Mouse (Mus musculus): ENCODE measurements at regions not wholly inside any gene's neighbourhood (a gene's known extent, or its start where the extent isn't known, plus 50 kb on each side); places are given as distances from the start of the nearest gene placed in this dataset.
"Not testable (repeated sequence)": the region's sequence is repeated elsewhere in the genome, so short reads cannot be mapped to it uniquely, and the experiment has no call there.

DNA sequence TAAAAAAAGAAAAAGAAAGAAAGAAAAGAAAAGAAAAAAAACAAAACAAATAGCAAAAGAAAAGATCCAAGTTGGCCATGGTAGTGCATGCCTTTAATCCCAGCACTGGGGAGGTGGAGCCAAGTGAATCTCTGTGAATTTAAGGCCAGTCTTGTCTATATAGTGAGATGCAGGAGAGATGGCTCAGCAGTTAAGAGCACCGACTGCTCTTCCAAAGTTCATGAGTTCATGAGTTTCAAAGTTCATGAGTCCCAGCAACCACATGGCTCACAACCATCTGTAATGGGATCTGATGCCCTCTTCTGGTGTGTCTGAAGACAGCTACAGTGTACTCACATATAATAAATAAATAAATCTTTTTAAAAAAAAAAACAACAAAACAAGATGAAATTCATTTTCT, 130.3 kb downstream of the Zfp36l1 start:
- not testable (repeated sequence) for H3K4me3 ChIP-seq (ENCODE audit: low read depth, low read length); DNase-seq (ENCODE audit: low spot score)
- 63% methylated on average over 1 of the region's 1 CpGs for WGBS

DNA sequence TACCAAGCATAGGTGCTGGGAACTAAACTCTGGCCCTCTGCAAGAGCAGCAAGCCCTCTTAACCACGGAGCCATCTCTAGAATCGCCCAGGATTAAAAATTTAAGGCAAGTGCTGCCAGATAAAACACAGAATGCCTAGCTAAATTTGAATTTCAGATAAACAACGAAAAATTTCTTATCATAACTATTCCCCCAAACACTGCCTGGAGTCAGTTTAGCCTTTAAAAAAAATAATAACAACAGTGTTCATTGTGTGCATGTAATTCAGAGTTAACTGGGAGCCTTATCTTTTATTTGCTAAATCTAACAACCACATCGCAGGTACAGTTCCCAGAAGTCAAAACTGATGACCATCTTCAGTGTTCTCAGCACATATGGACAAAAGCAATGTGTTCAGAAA, 132.1 kb downstream of the Zfp36l1 start:
- no peak for ATAC-seq (ENCODE audit: insufficient number of reproducible peaks, low FRiP score, low TSS enrichment, low read depth)
- H3K9me3 ChIP-seq (ENCODE audit: control insufficient read depth, low read length) = no peaks in the 10 kb centered on the region; the same call in 1 of the 2 replicates
- WGBS = 89% methylated on average over 4 of the region's 4 CpGs

More for the DNA sequence above, 130.3 kb downstream of the Zfp36l1 start:
- not testable (repeated sequence) for H3K27ac ChIP-seq (replicated peaks; ENCODE audit: low read depth, low read length); H3K4me1 ChIP-seq (ENCODE audit: control insufficient read depth, insufficient read depth, low read length); H3K4me2 ChIP-seq (ENCODE audit: low read depth, severe bottlenecking); H3K27me3 ChIP-seq (ENCODE audit: control insufficient read depth, insufficient read depth, low read length); H3K9me3 ChIP-seq (ENCODE audit: control insufficient read depth, low read length); H3K36me3 ChIP-seq (ENCODE audit: control insufficient read depth, insufficient read depth, low read length); H3K9ac ChIP-seq (ENCODE audit: low read length); ATAC-seq (ENCODE audit: insufficient number of reproducible peaks, low FRiP score, low TSS enrichment, low read depth)

DNA sequence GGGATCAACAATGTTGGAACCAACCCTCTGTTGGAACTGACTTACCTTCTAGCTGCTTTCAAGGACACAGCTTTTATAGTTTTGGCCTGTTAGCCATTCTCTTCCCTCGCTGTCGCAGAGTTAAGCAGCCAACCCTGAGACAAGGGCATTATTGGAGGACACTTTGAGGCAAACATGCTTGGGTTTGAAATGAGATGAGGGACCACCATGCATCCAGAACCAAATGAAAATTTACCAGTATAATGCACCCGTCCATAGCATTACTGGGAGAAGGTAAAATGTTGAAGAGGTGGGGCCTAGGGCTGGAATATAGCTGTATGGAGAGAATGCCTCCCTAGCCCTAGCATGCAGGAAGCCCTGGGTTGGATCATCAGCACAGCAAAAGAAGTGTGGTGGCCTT, 135.7 kb downstream of the Zfp36l1 start:
- H3K4me2 ChIP-seq (ENCODE audit: low read depth, severe bottlenecking) = no peak overlapping the region
- 93% methylated on average over 3 of the region's 3 CpGs for WGBS

More for the DNA sequence above, 132.1 kb downstream of the Zfp36l1 start:
- Histone ChIP-seq H3K27me3 (ENCODE audit: control insufficient read depth, insufficient read depth, low read length) (no peaks in the 10 kb centered on the region), H3K4me1 (ENCODE audit: control insufficient read depth, insufficient read depth, low read length) (peaks cover under 1% of the 10 kb centered on the region), H3K4me3 (ENCODE audit: low read depth, low read length) (no peak overlapping the region), H3K9ac (ENCODE audit: low read length) (no peak overlapping the region), H3K36me3 (ENCODE audit: control insufficient read depth, insufficient read depth, low read length) (no peaks in the 10 kb centered on the region), H3K4me2 (ENCODE audit: low read depth, severe bottlenecking) (no peak overlapping the region), H3K27ac (replicated peaks; ENCODE audit: low read depth, low read length) (no peak overlapping the region)
- DNase-seq (ENCODE audit: low spot score) = no peak

DNA sequence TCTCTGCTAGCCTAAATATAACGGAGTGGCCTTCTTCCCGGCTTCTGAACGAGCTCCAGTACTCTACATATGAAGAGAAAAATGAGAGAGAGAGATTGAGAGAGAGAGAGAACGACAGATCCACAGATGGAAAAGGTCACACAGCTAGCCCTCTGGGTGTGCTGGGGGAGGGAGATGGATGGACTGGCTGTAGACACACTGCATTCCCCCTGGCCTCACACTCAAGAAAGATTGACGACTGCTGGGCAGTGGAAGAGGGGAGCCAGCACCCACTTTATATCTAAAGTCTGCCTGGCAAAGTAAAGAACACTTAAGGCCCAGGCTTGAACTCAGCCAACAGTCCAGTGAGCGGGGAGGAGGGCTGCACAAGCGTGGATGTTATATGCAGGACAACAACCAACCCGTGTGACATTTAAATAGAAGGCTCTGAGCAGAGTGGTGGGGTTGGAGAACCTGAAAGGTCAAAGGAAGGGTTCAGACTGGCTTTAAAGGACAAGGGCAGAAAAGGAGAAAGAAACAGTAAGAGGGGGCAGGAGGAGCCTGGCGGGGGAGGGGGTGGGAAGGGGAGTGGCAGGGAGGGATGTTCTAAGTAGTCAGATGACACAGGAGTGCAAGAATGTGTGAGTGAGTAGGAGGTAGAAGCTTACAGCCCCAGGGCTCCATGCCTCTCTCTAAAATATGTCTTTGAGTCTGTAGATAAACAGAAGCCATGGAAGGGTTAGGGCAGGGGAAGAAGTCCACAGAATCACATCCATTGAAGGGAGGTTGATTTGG, 137.2 kb downstream of the Zfp36l1 start:
- Histone ChIP-seq H3K27me3 (ENCODE audit: control insufficient read depth, insufficient read depth, low read length) (no peaks in the 10 kb centered on the region), H3K4me2 (ENCODE audit: low read depth, severe bottlenecking) (no peak overlapping the region), H3K36me3 (ENCODE audit: control insufficient read depth, insufficient read depth, low read length) (no peaks in the 10 kb centered on the region), H3K4me1 (ENCODE audit: control insufficient read depth, insufficient read depth, low read length) (peaks cover 20% of the 10 kb centered on the region), H3K4me3 (ENCODE audit: low read depth, low read length) (no peak overlapping the region), H3K9me3 (ENCODE audit: control insufficient read depth, low read length) (no peaks in the 10 kb centered on the region; the same call in 1 of the 2 replicates), H3K9ac (ENCODE audit: low read length) (no peak overlapping the region; the same call in 1 of the 2 replicates), H3K27ac (replicated peaks; ENCODE audit: low read depth, low read length) (peak overlapping the region; percentile 17; the same call in 1 of the 2 replicates)
- DNase-seq (ENCODE audit: low spot score) (no peak), ATAC-seq (ENCODE audit: insufficient number of reproducible peaks, low FRiP score, low TSS enrichment, low read depth) (no peak)
- 32% methylated on average over 9 of the region's 9 CpGs for WGBS

More for the DNA sequence above, 135.7 kb downstream of the Zfp36l1 start:
- Histone ChIP-seq H3K9me3 (ENCODE audit: control insufficient read depth, low read length) (no peaks in the 10 kb centered on the region; the same call in 1 of the 2 replicates), H3K27me3 (ENCODE audit: control insufficient read depth, insufficient read depth, low read length) (no peaks in the 10 kb centered on the region), H3K9ac (ENCODE audit: low read length) (no peak overlapping the region), H3K27ac (replicated peaks; ENCODE audit: low read depth, low read length) (no peak overlapping the region), H3K4me1 (ENCODE audit: control insufficient read depth, insufficient read depth, low read length) (peaks cover 8% of the 10 kb centered on the region), H3K4me3 (ENCODE audit: low read depth, low read length) (no peak overlapping the region), H3K36me3 (ENCODE audit: control insufficient read depth, insufficient read depth, low read length) (no peaks in the 10 kb centered on the region)
- ATAC-seq (ENCODE audit: insufficient number of reproducible peaks, low FRiP score, low TSS enrichment, low read depth) (no peak), DNase-seq (ENCODE audit: low spot score) (no peak)

DNA sequence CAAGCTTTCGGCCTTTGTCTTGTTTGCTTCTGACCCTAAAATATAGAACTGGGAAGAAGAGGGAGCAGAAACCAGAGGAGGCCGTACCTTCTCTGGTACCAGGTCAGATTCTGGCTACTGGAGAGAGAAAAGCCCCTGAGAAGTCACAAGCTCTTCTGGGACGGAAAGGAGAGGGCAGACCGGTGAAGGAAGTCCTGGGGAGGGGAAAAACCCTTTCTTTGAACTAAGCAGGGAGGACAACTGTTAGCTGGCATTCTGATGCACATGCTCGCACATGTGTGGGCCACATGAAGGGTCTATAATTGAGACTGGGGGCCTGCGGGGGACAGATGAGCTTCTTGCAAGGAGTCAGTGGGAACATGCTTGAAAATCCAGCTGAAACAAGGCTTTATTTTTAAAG, 137.8 kb downstream of the Zfp36l1 start:
- H3K27me3 ChIP-seq (ENCODE audit: control insufficient read depth, insufficient read depth, low read length) = no peaks in the 10 kb centered on the region
- no peak overlapping the region for H3K4me2 ChIP-seq (ENCODE audit: low read depth, severe bottlenecking)
- ATAC-seq (ENCODE audit: insufficient number of reproducible peaks, low FRiP score, low TSS enrichment, low read depth) (no peak), DNase-seq (ENCODE audit: low spot score) (no peak)
- 44% methylated on average over 6 of the region's 6 CpGs for WGBS
- H3K36me3 ChIP-seq (ENCODE audit: control insufficient read depth, insufficient read depth, low read length) = no peaks in the 10 kb centered on the region
- H3K9ac ChIP-seq (ENCODE audit: low read length) = no peak overlapping the region; the same call in 1 of the 2 replicates
- no peaks in the 10 kb centered on the region; the same call in 1 of the 2 replicates for H3K9me3 ChIP-seq (ENCODE audit: control insufficient read depth, low read length)
- H3K4me3 ChIP-seq (ENCODE audit: low read depth, low read length) = no peak overlapping the region
- H3K27ac ChIP-seq (replicated peaks; ENCODE audit: low read depth, low read length) = peak overlapping the region; percentile 9
- peaks cover 26% of the 10 kb centered on the region for H3K4me1 ChIP-seq (ENCODE audit: control insufficient read depth, insufficient read depth, low read length)

DNA sequence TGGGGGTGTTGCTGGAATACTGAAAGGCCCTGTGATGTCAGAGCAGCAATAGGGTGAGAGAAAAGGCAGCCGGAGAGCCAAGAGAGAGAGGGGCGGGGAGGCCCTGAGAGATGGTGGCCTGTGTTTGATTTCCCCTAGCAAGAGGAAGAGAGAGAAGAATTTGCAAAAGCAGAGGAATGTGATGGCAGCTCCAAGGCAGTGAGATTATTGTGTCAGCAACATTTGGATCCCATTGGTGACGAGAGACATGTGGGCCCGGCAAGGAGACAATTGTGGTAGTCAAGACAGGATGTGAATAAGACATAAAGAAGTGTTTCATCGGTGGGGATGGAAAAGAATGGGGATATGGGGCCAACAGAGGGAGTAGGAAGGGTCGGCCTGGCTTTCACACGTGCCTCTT, 138.3 kb downstream of the Zfp36l1 start:
- Histone ChIP-seq H3K36me3 (ENCODE audit: control insufficient read depth, insufficient read depth, low read length) (no peaks in the 10 kb centered on the region), H3K4me1 (ENCODE audit: control insufficient read depth, insufficient read depth, low read length) (peaks cover 30% of the 10 kb centered on the region), H3K4me2 (ENCODE audit: low read depth, severe bottlenecking) (no peak overlapping the region), H3K4me3 (ENCODE audit: low read depth, low read length) (no peak overlapping the region), H3K9me3 (ENCODE audit: control insufficient read depth, low read length) (no peaks in the 10 kb centered on the region; the same call in 1 of the 2 replicates), H3K27ac (replicated peaks; ENCODE audit: low read depth, low read length) (peak overlapping the region; percentile 9), H3K9ac (ENCODE audit: low read length) (no peak overlapping the region), H3K27me3 (ENCODE audit: control insufficient read depth, insufficient read depth, low read length) (no peaks in the 10 kb centered on the region)
- DNase-seq (ENCODE audit: low spot score) = no peak
- ATAC-seq (ENCODE audit: insufficient number of reproducible peaks, low FRiP score, low TSS enrichment, low read depth) = no peak
- 55% methylated on average over 7 of the region's 7 CpGs for WGBS

DNA sequence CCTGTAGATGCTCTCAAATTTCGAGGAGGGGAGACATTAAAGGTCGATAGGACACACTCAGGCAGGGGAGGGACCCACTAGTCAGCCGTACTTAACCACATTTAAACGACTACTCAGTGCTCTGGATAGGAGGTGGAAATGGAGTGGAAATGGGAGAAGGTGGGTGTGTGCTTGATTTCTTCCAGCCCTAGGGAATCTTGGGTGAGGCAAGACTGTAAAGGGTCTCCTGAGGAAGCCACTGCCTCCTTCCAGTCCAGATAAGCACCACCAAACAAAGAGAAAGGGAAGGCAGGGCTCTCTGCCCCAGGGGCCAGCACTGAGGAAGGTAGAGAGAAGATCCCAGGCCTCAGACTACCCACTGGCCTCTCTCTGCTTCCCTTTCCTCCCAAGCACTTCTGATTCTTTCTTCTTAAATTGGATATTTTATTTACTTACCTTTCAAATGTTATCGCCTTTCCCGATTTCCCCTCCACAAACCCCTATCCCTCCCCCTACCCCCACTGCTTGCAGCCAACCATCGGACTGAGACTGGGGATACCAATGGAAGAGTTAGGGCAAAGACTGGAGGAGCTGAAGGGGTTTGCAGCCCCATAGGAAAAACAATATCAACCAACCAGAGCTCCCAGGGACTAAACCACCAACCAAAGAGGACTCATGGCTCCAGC, 139.1 kb downstream of the Zfp36l1 start:
- no peak for DNase-seq (ENCODE audit: low spot score)
- Histone ChIP-seq H3K36me3 (ENCODE audit: control insufficient read depth, insufficient read depth, low read length) (no peaks in the 10 kb centered on the region), H3K27me3 (ENCODE audit: control insufficient read depth, insufficient read depth, low read length) (no peaks in the 10 kb centered on the region), H3K9me3 (ENCODE audit: control insufficient read depth, low read length) (no peaks in the 10 kb centered on the region; the same call in 1 of the 2 replicates), H3K4me3 (ENCODE audit: low read depth, low read length) (no peak overlapping the region), H3K4me1 (ENCODE audit: control insufficient read depth, insufficient read depth, low read length) (peaks cover 34% of the 10 kb centered on the region), H3K9ac (ENCODE audit: low read length) (no peak overlapping the region), H3K4me2 (ENCODE audit: low read depth, severe bottlenecking) (no peak overlapping the region), H3K27ac (replicated peaks; ENCODE audit: low read depth, low read length) (peak overlapping the region; percentile 36; the same call in 1 of the 2 replicates)
- no peak for ATAC-seq (ENCODE audit: insufficient number of reproducible peaks, low FRiP score, low TSS enrichment, low read depth)
- 77% methylated on average over 7 of the region's 7 CpGs for WGBS

DNA sequence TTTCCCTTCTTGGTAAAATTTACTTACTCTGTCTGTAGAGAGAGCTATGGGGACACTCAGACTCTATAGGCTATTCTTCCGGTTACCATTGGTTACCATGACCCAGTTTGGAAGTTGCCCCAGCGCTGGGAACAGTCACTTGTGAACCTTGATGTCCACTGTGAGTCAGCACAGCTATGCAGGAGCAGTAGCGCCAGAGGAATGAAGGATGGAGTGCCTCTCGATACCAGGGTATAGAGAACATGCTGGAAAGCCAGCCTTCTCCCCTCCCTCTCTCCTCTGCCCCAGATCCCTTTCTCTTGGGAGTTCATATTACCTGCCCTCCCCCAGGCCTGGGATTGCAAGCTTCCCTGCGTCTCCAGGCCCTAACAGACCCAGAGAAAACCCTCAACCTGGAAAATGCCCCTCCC, 141.8 kb downstream of the Zfp36l1 start:
- H3K4me3 ChIP-seq (ENCODE audit: low read depth, low read length) = no peak overlapping the region
- H3K4me2 ChIP-seq (ENCODE audit: low read depth, severe bottlenecking) = no peak overlapping the region
- H3K36me3 ChIP-seq (ENCODE audit: control insufficient read depth, insufficient read depth, low read length) = no peaks in the 10 kb centered on the region
- 47% methylated on average over 5 of the region's 5 CpGs for WGBS
- no peak for DNase-seq (ENCODE audit: low spot score)
- no peak for ATAC-seq (ENCODE audit: insufficient number of reproducible peaks, low FRiP score, low TSS enrichment, low read depth)
- H3K4me1 ChIP-seq (ENCODE audit: control insufficient read depth, insufficient read depth, low read length) = peaks cover 48% of the 10 kb centered on the region
- peak overlapping the region; percentile 85 for H3K27ac ChIP-seq (replicated peaks; ENCODE audit: low read depth, low read length)
- H3K9me3 ChIP-seq (ENCODE audit: control insufficient read depth, low read length) = no peaks in the 10 kb centered on the region
- no peaks in the 10 kb centered on the region for H3K27me3 ChIP-seq (ENCODE audit: control insufficient read depth, insufficient read depth, low read length)
- no peak overlapping the region for H3K9ac ChIP-seq (ENCODE audit: low read length)
